ENCODE assay signal across 8 mouse cellular contexts in the genomic region with DNA sequence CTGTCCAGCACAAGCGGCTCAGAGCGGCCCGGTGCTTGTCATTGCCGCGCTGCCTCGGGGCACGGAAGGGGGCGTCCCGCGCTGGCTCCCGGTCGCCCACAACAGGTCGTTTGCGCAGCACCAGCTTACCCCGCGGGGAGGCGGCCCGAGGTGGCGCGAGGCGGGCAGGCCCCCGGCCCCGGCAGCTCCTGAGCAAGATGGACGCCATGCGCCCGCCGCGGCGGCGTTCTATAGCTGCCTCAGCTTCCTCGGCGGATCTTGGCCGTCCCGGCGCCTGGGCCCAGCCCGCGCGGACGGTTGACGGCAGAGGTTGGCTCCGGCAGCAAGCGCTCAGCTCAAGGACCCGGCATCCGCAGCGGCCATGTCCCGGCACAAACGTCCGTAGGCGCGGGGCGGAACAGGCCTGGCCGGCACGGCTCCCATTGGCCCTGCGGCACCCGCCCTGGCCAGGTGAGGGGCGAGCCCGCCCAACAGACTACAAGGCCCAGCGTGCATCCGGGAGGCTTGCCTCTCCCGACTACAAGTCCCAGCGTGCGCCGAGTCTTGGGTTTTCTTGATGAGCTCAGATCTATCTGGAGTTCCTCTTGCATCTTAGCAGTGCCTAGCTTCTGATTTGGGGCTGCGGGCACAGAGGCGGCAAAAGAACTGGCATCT. TPM values are rescaled to one million over a fixed set of nuclear protein-coding genes. Genes with fewer than 3 reads are reported as not detected.
A peak's percentile ranks its signal among the peaks of the same experiment; 100 is the strongest.
DNase-seq lines count a peak whose midpoint lies in the region; ATAC-seq and TF ChIP-seq lines count a peak whose summit lies in the region.

A gene (minus strand): TSS at position 473 of the 654 bp plus-strand sequence.

- H3K9ac ChIP-seq in hindbrain, postnatal 0 days (replicated peaks; ENCODE audit: low read length): peak within 1 kb of the TSS; percentile 90

- H3K36me3 ChIP-seq in hindbrain, postnatal 0 days (ENCODE audit: insufficient read depth, low read length): peaks cover 3% of the 10 kb centered on the region; the same call in 1 of the 2 replicates

- ATAC-seq in common myeloid progenitor, adult 5-6 weeks (replicated peaks; ENCODE audit: low read depth, poor library complexity, severe bottlenecking): peak; percentile 99
- peak; percentile 99 for ATAC-seq in hindbrain, postnatal 0 days
- ATAC-seq in megakaryocyte, adult 5-6 weeks (ENCODE audit: poor library complexity, severe bottlenecking): peak; percentile 100

- H3K27me3 ChIP-seq in hindbrain, postnatal 0 days (ENCODE audit: insufficient read depth, low read length): no peaks in the 10 kb centered on the region

- H3K4me3 ChIP-seq in gastrocnemius, adult 2 months: peak within 1 kb of the TSS; percentile 97
- peak within 1 kb of the TSS; percentile 89 for H3K4me3 ChIP-seq in hindbrain, postnatal 0 days (ENCODE audit: low read length)
- H3K4me3 ChIP-seq in left cerebral cortex, adult 2 months: peak within 1 kb of the TSS; percentile 78

- peak; percentile 28; the same call in 1 of the 2 replicates for TF ChIP-seq CTCF in gastrocnemius, adult 2 months (IDR thresholded peaks at IDR 0.05)
- TF ChIP-seq CTCF in hindbrain, postnatal 0 days (IDR thresholded peaks at IDR 0.05; ENCODE audit: low read depth): peak; percentile 37; the same call in 1 of the 2 replicates
- TF ChIP-seq CTCF in left cerebral cortex, adult 2 months (IDR thresholded peaks at IDR 0.05): no peak; the same call in none of the 2 replicates

- H3K9me3 ChIP-seq in hindbrain, postnatal 0 days (ENCODE audit: low read length): no peaks in the 10 kb centered on the region

- WGBS in hindbrain, postnatal 0 days: 2% methylated on average over 63 of the region's 65 CpGs

- H3K27ac ChIP-seq in gastrocnemius, adult 2 months: peak within 1 kb of the TSS; percentile 95
- H3K27ac ChIP-seq in hindbrain, postnatal 0 days: peak within 1 kb of the TSS; percentile 86
- H3K27ac ChIP-seq in left cerebral cortex, adult 2 months: peak within 1 kb of the TSS; percentile 92

- peak; percentile 96 for DNase-seq in ZHBTc4 (ENCODE audit: low read depth, low spot score)
- peak; percentile 97 for DNase-seq in gastrocnemius, adult 2 months
- DNase-seq in hindbrain, postnatal 0 days (ENCODE audit: low spot score): peak; percentile 97
- peak; percentile 95 for DNase-seq in left cerebral cortex, adult 2 months (ENCODE audit: extremely low spot score in 1 of 2, low spot score in 2 of 2)
- DNase-seq in right cerebral cortex, adult 2 months (ENCODE audit: low spot score in 2 of 2): peak; percentile 96 to 98
- peak; percentile 94 for DNase-seq in urinary bladder, postnatal 14 days (ENCODE audit: low spot score)

- peaks cover 12% of the 10 kb centered on the region for H3K4me1 ChIP-seq in hindbrain, postnatal 0 days (ENCODE audit: insufficient read depth, low read length)

- intact Hi-C loops in gastrocnemius, adult 2 months (cut with DNase I): loop anchor here (2.0 to 10.0 kb wide), 3 partner anchors 38 to 508 kb away; a partner anchor contains a TSS
- intact Hi-C loops in left cerebral cortex, adult 2 months (cut with DNase I): loop anchor here (1.0 to 2.0 kb wide), 3 partner anchors 37 to 154 kb away; a partner anchor contains a TSS

- H3K4me2 ChIP-seq in hindbrain, postnatal 0 days (ENCODE audit: low read depth, low read length): peak within 1 kb of the TSS; percentile 79

RNA-seq across cellular contexts. Expression of the gene that starts here (rescaled TPM):
- total RNA-seq in common myeloid progenitor, adult 5-6 weeks (2017): 22.3 and 23.9 TPM in 2 replicates
- 10 to 100 TPM; 70.4 to 95.2 TPM for total RNA-seq in gastrocnemius, adult 2 months (2021)
- 59.9 and 67.0 TPM in 2 replicates for total RNA-seq in hindbrain, postnatal 0 days (2014; rRNA removed)
- polyA plus RNA-seq in hindbrain, postnatal 0 days (2015; fragmentation: Nextera tagmentation; extraction: Ambion mirVana): 71.7 and 83.9 TPM in 2 replicates
- total RNA-seq in left cerebral cortex, adult 2 months (2021): 100 to 1,000 TPM in 1 of 2 experiments, 10 to 100 TPM in 1; 98.0 to 103 TPM
- 12.7 and 15.3 TPM in 2 replicates for total RNA-seq in megakaryocyte, adult 5-6 weeks (2015)
- total RNA-seq in megakaryocyte, adult 5-6 weeks (2017): 17.0 and 19.8 TPM in 2 replicates

Comparison
In these comparisons a context has a peak if more than half of its experiments do, and no peak if none do; other contexts are left out.
1. Peak in every context shown above with its lines: DNase-seq, ATAC-seq, H3K4me3 ChIP-seq and H3K27ac ChIP-seq.